Mouse (Mus musculus) brown adipose tissue, adult 24 weeks (tissue): Measurements from ENCODE around the gene Sumf2. TPM values are rescaled to one million over a fixed set of nuclear protein-coding genes. Genes with fewer than 3 reads are reported as not detected.

ENCODE experiments used
- H3K27ac ChIP-seq: fragments of 200-500 bp; replicated peaks from 2 replicates; pipeline ENCODE4 v1.5.1; 2012; ENCODE audit warnings: low read depth, mild to moderate bottlenecking, low read length
- H3K4me1 ChIP-seq: fragments of 200-500 bp; 2 replicates; pipeline ENCODE4 v1.6.1; 2012; ENCODE audit warnings: low read length, mixed read lengths; ENCODE audit not compliant: control insufficient read depth, insufficient read depth, insufficient read length
- H3K4me3 ChIP-seq: fragments of 200-500 bp; 2 replicates; pipeline ENCODE4 v1.5.1; 2012; ENCODE audit warnings: low read depth, mild to moderate bottlenecking, low read length, moderate library complexity; ENCODE audit not compliant: insufficient read depth
- polyA plus RNA-seq: library from polyadenylated mRNA; stranded (reverse); fragments of >200 nt; gene quantifications from 2 replicates; pipeline ENCODE4 v1.2.4, GENCODE M21; 2012; ENCODE audit not compliant: missing spikeins, insufficient read depth, insufficient read length

The Sumf2 gene
- 12.2 and 15.9 TPM in 2 replicates for polyA plus RNA-seq

DNA sequence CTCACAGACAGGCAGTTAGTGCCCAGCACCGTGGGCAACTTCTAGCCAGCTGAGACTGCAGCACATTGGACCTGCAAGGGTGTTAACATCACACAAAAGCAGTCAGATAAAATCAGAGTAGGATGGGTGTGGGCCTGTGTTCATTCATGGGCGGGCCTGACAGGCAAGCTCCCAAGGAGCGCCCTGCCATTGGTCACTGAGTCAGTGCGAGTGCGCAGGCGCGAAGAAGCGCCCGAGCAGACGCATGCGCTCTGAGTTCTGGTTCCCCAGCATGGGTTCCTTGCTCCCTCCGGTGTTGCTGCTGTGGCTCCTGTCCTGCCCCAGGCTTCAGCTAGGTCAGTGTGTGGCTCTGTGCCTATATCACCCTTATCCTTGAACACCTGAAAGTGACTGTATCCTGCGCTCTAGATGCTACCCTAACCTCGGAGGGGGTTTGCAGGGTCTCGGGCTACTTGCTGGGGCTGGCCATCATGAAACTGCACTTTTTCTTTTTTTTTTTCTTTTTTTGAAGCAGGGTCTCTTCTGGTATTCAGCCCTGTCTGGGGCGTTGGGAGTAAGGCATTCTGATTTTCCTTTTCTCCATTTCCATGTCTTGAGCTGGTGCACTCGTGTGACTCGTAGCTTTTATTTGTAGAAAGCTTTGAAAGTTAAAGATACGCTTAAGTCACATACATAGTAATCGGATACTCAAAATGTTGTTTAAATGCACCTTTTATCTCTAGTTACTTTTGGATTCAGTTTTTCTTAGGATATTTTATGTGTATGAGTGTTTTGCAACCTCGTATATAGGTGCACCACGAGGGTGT, at the start of gene Sumf2:
Gene Sumf2, plus strand, starts transcription at position 235 of the 806 bp plus-strand sequence.
- Histone ChIP-seq H3K27ac (no peak within 1 kb of the TSS), H3K4me1 (no peaks in the 10 kb centered on the region), H3K4me3 (peak within 1 kb of the TSS; percentile 83)

- Histone ChIP-seq H3K4me1 (no peaks in the 10 kb centered on the region), H3K4me3 (no peak overlapping the region), H3K27ac (no peak overlapping the region)
Measured at GRCm38 (mm10) chr5:129844848-129845247, 1.9 kb upstream of the Sumf2 start.

GRCm38 (mm10) chr5:129847558-129847820, 703 bp downstream of the Sumf2 start:
- Histone ChIP-seq H3K4me1 (no peaks in the 10 kb centered on the region), H3K4me3 (peak overlapping the region; percentile 83), H3K27ac (no peak overlapping the region)

- H3K4me1 ChIP-seq: no peaks in the 10 kb centered on the region
- H3K27ac ChIP-seq: no peak overlapping the region
- H3K4me3 ChIP-seq: no peak overlapping the region
Measured at GRCm38 (mm10) chr5:129855163-129855562, 8.4 kb downstream of the Sumf2 start.

DNA sequence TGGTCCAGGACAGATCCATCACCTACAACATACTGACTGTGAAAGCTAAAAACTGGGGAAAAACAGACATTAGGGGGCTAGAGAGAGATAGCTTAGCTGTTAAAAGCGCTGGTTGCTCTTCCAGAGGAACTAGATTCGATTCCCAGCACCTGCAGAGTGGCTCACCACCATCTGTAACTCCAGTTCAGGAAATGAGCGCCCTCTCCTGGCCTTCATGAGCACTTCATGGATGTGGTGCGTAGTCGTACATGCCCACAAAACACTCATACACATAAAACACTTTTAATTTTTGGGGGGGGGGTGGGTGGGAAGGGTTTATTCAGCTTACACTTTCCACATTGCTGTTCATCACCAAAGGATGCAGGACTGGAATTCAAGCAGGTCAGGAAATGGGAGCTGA, 9.6 kb downstream of the Sumf2 start:
- Histone ChIP-seq H3K4me3 (no peak overlapping the region), H3K4me1 (no peaks in the 10 kb centered on the region)

DNA sequence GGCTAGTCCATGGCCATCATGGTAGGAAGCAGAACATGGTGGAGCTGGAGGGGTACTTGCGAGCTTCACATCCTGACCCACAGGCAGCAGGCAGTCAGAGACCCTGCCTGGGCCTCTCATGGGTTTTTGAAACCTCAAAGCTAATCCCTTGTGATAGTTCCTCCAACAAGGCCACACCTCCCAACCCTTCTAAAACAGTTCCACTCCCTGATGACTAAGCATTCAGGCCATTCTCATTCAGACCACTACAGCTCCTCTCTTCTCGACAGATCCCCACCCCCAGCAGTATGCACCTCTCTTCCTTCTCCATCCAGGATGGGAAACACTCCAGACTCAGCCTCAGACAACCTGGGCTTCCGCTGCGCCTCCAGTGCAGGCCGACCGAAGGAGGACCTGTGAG, 15.5 kb downstream of the Sumf2 start:
- Histone ChIP-seq H3K27ac (no peak overlapping the region), H3K4me1 (no peaks in the 10 kb centered on the region), H3K4me3 (no peak overlapping the region)

More for the DNA sequence above, 9.6 kb downstream of the Sumf2 start:
- no peak overlapping the region for H3K27ac ChIP-seq

DNA sequence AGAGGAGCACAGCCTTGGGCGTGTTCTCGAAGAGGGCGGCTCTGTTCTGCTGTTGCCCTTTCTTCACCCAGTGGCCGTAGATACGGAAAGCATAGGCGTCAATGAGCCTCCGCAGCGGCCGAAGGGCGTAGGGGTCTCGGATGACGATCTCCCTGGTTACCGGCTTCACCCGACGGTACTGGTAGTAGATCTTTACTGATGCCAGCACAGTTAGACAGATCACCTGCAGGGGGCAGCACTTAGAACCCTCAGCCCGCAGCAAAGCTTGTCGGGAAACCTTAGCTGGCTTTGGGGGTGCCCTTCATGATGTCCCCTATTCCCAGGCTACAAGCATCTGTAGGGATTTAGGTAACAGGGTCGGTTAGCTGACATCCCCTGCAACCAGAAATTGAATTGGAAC, 17.7 kb downstream of the Sumf2 start:
- Histone ChIP-seq H3K4me3 (no peak overlapping the region), H3K4me1 (no peaks in the 10 kb centered on the region), H3K27ac (no peak overlapping the region)

DNA sequence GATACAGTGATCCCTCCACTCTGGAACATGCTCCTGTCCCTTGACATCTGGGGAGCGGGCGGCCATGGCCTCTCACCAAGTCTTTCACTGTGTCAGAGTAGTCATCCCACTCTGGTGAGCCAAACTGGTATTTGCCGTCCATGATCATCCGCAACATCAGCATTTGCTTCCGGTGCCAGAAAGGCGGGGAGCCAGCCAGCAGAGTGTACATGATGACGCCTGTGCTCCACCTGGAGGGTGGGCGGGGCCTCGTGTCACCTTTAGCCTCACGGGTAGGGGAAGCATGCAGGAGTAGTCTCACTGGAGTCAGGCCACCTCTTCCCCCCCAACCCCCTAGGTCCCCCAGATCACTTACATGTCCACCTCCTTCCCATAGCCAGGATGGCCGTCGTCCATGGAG, 19.1 kb downstream of the Sumf2 start:
- H3K27ac ChIP-seq: no peak overlapping the region
- no peak overlapping the region for H3K4me3 ChIP-seq
- H3K4me1 ChIP-seq: no peaks in the 10 kb centered on the region

DNA sequence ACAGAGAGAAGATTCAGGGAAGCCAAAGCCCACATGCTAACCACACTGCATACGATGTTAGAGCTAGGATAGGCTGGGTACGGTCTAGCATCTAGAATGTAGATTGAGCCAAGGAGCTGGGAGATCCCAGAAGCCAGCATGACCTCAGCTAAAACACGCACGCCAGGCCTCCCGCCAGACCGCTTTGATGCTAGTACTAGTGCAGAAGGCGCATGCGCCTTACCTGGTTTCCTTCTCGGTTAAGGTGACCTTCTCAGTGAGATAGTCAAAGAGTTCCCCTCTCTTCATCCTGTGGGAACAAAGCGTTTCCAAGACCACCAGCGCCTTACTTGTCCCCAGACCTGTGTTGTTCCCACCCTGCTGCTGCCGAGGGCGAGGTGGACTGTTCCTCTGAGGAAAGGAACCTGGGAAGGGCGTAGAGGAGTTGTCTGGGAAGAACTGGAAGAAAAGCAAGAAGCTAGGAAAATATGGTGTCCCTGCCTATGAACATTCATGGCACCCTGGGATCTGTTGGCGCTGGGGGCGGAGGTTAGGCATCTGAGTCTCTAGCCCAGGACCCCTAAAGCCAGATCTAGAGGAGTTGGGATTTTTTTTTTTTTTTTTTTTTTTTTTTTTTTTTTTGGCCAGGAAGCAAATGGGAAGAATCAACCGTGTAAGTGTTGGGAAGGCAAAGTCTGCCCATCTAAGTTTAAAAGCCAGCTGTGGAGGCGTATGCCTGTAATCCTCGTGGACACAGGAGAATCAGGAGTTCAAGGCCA, 22.6 kb downstream of the Sumf2 start:
- Histone ChIP-seq H3K4me3 (no peak overlapping the region), H3K27ac (no peak overlapping the region), H3K4me1 (no peaks in the 10 kb centered on the region)

DNA sequence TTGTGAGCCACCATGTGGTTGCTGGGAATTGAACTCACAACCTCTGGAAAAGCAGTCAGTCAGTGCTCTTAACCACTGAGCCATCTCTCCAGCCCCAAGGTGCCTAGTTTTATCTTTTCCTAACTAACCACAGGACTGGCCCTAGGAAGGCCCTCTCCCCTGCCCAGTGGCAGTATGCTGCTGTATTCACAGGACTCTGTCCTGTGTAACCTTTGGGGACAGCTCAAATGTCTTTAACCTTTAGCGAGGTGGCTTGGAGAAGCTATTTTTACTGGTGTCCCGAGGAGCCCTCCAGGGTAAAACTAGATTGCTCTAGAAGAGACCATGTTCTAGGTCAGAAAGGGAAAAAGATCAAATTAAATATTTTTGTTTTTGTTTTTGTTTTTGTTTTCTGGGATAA, 24.5 kb downstream of the Sumf2 start:
- Histone ChIP-seq H3K4me3 (no peak overlapping the region), H3K27ac (no peak overlapping the region), H3K4me1 (no peaks in the 10 kb centered on the region)

DNA sequence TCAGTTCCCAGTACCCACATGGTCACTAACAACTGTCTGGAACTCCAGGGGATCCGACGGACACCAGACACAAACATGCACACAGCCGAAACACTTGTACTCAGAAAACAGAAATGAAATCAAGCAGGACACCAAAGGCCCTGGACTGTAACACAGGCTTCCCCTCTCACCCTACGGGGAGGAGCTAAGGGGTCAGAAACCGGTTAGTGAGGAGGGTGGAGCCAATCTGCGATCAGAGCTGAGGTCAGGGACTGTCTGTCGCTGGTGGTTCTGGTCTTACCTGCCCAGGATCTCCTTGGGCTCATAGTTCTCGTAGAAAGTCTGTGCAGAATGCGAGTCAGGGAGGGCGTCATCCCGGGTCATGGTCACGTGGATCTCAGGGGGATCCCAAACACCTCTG, 27.2 kb downstream of the Sumf2 start:
- Histone ChIP-seq H3K4me1 (no peaks in the 10 kb centered on the region), H3K27ac (no peak overlapping the region), H3K4me3 (no peak overlapping the region)

GRCm38 (mm10) chr5:129875098-129875497, 28.3 kb downstream of the Sumf2 start:
- Histone ChIP-seq H3K4me3 (no peak overlapping the region), H3K27ac (no peak overlapping the region), H3K4me1 (no peaks in the 10 kb centered on the region)

GRCm38 (mm10) chr5:129877731-129878455, 31.1 kb downstream of the Sumf2 start:
- Histone ChIP-seq H3K27ac (0 out of 2 replicates have a peak overlapping the region, but pooled peaks have one; percentile 15), H3K4me1 (no peaks in the 10 kb centered on the region), H3K4me3 (no peak overlapping the region)

GRCm38 (mm10) chr5:129878946-129879345, 32.2 kb downstream of the Sumf2 start:
- Histone ChIP-seq H3K4me1 (no peaks in the 10 kb centered on the region), H3K27ac (0 out of 2 replicates have a peak overlapping the region, but pooled peaks have one; percentile 15), H3K4me3 (0 out of 2 replicates have a peak overlapping the region, but pooled peaks have one; percentile 6)

DNA sequence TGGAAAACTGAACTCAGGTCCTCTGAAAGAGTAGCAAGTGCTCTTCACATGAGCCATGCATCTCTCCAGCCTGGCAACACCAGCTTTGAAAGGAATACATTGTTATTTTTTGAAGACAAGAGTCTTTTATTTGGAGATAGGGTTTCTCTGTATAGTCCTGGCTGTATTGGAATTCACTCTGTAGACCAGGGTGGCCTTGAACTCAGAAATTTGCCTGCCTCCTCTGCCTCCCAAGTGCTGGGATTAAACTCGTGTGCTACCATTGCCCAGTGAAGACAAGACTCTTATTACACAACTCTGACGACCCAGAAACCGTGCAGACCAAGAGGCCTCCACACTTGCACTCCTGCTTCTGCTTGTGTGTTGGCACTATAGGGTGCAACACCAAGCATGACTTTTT, 33.1 kb downstream of the Sumf2 start:
- Histone ChIP-seq H3K4me1 (no peaks in the 10 kb centered on the region; the same call in 1 of the 2 replicates), H3K4me3 (no peak overlapping the region), H3K27ac (no peak overlapping the region)
